Mouse (Mus musculus) liver, adult 2 months (tissue): ENCODE data around the gene Rd3l.
A peak's percentile ranks its signal among the peaks of the same experiment; 100 is the strongest.

Experiments
- CTCF ChIP-seq: fragments of 200-500 bp; IDR thresholded peaks from 2 replicates; pipeline ENCODE4 v1.5.1; 2011; ENCODE audit warnings: low read depth, low read length, control low read depth
- POLR2A ChIP-seq: fragments of 200-500 bp; IDR thresholded peaks from 2 replicates; pipeline ENCODE4 v1.6.1; 2011; ENCODE audit warnings: low read length, control low read depth; ENCODE audit not compliant: insufficient read depth; ENCODE audit errors: extremely low read depth

DNA sequence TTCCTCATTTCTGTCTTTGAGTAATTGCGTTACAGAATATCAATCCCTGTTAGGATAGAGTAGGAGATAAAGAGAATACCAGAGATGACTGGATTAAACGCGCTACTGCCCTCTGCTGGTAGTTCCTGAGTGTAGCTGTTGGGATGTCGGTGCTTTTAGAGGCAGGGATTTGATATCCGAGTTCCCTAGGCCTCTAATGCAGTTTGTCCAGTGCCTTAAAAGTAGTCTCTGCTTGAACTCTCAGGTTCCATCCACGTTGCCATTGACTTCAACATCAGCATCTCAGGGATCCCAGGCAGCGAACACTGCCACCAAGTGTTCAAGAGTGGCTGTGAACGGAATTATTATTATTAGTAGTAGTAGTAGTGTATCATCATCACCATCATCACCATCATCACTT lies 20.1 kb upstream of the Rd3l start:
- peak; percentile 57 for TF ChIP-seq CTCF
- TF ChIP-seq POLR2A, result no peak
